Mouse (Mus musculus) activated CD4-positive, CD25-positive, alpha-beta regulatory T cell, adult 4 months (primary cell): ENCODE data around the gene Med29. TPM values are rescaled to one million over a fixed set of nuclear protein-coding genes. Genes with fewer than 3 reads are reported as not detected.

Experiments used
- ATAC-seq: one replicate; pipeline ENCODE4 v1.8.0; 2017
- polyA plus RNA-seq, 2 experiments: library from polyadenylated mRNA; unstranded; fragments of 100-300 nt; shearing (Covaris generic); gene quantifications; one replicate each; pipeline ENCODE4 v1.2.1; 2017

The Med29 gene
- polyA plus RNA-seq, 2 experiments from 2014 or later = 29.7 to 30.6 TPM

DNA sequence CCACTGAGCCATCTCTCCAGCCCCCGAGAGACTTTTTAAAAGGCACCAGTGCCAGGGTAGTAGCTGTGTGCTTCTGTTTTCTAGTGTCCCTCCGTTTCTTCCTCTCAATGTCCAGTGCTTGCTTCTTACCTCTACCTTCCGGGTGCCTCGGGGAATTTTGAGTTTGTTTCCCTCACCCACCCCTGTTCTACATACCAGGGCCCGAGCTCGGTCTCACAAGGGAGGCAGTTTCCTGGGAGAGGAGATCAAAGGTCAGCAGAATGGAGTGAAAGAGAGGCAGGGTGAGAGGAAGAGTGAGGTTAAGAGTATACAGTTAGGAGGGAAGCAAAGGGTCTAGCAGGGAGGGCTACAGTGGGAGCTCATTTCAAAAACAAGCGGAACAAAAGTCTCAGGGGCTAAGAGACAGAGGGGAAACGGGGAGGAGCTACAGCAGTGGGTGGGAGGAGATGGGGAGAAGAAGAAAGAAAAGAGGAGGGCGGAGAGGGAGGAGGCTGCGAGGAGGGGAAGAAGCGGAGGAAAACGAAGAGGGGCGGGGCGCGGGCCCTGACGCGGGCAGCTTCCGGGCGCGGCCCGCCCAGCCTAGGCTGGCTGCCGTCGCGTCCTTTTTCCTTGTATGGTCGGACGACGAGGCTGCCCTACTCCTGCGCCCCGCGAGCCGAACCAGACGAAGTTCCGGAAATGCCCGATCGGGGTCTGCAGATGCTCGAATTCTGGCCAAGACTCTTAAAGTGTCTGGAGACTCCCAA, 17.2 kb downstream of the Med29 start:
- ATAC-seq = peak; percentile 36

DNA sequence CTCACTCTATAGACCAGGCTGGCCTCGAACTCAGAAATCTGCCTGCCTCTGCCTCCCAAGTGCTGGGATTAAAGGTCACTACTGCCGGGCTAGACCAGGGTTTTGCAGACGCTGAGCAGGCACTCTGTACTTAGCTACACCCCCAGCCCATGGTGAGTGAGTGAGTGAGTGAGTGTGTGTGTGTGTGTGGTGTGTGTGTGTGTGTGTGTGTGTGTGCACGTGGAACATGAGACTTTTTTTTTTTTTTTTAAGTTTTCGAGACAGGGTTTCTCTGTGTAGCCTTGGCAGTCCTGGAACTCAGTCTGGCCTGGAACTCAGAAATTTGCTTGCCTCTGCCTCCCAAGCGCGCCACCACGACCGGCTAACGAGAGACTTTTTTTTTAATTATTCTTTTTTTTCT, 17.9 kb downstream of the Med29 start:
- ATAC-seq = no peak

DNA sequence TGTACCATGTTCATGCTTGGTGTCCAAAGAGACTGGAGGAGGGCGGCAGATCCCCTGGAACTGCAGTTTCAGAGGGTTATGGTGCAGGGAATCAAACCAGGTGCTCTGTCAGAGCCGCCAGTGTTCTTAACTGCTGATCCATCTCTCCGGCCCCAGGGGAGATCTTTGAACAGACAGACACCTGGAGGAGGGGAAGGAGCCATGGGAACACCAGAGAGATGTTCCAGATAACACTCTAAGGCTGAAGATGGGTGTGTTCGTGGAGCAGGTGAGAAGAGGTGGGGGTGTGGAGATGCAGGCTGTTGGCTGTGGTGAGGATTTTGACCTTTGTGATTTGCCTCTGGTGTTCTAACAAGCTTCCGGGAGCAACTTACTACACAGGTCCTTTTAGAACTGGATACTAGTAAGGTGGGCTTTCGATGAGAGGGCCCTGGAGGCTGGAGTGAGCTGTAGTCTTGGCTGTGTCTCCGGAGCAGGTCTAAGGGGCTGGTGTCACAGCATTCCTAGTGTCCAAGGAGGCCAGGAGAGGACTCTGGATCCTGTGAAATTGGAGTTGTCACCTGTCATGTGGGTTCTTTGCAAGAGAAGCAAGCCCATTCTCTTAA, 18.5 kb downstream of the Med29 start:
- no peak for ATAC-seq

DNA sequence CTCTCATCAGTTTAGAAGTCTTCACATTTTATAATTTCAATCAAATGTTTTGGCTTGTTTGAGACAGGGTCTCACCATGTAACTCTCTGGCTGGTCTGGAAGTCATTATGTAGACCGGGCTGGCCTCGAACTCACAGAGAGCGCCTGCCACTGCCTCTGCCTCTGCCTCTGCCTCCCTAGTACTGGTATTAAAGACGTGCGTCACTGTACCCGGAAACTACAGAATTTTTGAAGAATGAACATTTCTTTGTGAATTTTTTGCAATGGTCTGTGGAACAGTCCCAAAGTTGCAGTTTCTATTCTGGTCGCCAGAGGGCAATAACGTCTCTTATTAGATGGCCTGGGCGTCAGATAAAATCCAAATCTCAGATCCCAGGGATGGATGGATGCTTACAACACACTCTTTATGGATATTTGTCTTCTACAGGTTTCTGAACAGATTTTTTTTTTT, 19.4 kb downstream of the Med29 start:
- peak; percentile 25 for ATAC-seq

DNA sequence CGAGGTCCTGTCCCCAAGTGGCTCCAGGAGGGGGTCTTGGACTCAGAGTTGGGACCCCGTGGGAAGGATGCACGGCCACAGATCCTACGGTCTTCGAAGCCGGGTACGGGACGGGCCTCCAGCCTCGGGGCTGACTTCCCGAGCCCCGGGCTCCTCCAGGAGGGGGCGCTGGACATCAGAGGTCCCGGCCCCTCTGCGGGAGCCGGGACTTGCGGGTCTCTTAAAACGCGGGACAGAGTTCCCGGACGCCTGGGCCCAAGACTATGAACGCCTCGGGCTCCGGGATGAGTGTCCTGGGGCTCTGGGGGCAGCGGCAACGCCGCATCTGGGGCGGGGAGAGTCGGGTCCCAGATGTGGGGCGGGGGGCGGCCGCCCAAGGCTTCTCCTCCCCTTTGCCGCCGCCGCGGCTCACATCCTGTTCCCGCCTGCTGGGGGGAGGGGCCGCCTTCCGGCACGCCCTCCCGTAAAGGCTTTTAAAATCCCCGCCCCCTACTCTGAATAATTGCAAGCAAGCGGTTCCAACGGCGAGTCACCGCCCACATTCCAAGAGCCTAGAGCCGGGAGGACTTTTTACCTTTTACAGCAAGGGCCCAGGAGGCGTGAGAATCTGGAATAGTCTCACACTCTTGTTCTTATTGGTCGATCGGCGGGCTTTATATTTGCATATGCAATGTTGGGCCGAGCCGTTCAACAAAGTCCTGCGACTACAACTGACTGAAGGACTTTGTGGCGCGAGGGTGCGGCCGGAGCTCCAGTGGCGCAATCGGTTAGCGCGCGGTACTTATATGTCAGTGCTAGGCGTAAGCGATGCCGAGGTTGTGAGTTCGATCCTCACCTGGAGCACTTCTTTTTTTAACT, 20.0 kb downstream of the Med29 start, which contains the start of gene Plekhg2:
TSS of gene Plekhg2 (minus strand) at position 349 of the 858 bp plus-strand sequence.
- ATAC-seq = peak; percentile 54

DNA sequence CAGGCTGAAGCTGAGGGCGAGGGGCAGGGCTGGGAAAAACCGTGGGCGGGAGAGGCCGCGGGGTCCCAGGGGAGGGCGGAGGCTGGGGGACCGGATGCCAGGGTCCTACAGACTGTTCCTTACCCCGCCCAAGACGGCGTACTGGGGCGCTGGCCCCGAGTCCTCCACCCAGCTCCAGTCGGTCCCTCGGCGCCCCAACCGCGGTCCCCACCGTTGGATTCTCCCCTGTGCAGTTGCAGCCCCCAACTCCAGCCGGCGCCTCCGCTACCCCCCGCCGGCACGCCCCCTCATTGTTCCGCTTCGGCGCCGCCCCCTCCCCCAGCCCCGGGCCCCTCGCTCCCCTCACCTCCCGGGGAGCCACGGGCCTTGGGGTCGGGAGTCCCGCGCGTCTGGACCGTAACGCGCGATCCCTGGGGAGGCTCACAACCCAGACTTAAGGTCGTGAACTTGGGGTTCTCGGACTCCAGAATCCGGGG, 21.0 kb downstream of the Med29 start:
- no peak for ATAC-seq

DNA sequence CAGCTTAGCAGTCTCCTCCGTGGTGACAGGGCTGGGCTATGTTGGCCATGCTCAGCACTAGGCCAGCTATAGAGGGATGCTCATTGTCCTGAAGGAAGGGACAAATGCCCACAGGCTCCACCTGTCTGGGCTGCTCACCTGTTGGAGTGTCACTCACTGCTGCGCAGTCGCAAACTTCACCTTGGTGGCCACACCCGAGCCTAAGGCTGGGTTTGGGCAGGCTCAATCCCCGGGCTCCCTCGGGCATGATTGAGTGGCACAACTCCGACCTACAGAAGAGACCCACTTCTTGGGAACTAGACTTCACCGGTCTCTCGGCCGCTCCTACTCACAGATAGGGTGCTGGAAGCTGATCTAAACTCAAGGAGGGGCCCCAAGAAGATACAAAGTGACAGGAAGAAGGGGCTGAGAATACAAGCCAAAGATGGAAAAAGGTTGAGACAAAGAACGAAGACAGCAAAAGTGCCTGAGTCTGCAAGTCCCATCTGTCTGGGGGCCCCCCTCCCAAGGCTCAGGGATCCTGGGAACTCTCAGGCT, 21.5 kb downstream of the Med29 start:
- no peak for ATAC-seq

DNA sequence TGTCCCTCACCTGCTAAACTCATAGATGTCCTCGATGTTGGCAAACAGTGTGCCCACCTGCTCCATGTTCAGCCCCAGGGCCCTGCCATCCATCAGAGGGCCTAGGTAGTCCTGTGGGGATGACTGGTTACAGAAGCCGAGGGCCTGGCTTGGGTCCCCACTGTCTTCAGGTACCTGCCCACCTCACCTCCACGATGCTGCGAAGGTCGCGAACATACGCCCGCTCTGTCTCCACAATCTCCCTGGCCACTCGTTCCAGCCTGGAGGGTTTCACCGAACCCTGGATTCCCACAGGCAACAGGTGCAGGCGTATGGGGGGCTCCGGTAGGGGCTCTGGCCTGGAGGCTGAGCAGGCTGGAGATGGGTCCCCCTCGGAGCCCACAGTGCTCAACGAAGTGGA, 22.5 kb downstream of the Med29 start:
- no peak for ATAC-seq

DNA sequence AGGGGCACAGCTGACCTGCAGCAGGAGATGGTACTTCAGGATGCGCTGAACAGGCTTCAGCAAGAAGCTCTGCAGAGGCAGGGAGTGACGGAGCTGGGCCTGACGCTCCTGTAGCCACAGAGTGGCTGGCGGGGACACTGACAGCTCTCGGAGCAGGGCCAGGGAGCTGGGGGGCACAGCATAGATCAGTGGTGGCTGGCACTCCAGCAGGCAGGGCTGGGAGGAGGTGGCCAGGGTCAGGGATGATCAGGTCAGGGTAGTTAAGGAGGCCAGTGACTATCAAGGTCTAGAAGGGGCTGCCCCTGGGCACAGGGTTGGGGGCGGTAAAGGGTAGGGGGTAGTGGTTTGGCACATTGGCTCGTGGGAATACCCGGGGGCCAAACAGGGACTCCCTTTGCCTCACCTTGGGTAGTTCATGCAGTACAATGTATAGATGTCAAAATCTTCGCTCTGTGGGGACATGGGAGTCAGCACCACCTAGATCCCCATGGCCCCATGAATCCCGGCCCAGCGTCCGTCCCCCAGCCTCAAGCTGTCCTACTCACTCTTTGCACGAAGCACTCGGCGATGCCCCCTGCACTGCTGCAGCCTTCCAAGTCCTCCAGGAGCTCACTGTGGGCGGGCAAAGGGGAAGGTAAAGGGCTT, 24.1 kb downstream of the Med29 start:
- ATAC-seq = no peak

DNA sequence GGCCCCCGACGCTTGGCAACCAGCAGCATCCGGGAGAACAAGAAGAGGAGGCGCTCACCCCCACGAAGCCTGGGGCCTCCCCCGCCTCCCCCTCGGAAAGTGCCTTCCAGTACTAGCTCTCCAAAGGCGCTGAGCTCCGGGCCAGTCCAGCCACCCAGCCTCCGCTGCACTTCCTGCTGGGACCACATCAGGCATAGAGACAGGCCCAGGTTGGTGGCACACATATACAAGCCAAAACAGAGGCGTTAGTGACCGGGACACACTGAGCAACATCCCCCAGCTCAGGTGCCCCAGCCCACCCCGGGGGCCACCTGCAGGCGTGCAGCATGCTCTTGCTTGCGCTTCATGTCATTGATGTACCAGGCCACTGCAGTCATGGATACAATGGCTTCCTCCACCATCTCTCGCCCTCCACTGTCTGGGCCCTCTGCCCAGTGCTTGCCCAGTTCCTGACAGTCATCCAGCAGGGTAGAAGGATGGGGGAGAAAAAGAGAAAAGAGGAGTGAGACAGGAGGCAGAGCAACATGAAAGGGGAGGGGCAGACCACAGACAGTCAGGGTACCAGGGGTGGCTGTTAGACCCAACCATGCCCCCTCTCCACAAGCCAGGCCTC, 24.7 kb downstream of the Med29 start:
- ATAC-seq = no peak

DNA sequence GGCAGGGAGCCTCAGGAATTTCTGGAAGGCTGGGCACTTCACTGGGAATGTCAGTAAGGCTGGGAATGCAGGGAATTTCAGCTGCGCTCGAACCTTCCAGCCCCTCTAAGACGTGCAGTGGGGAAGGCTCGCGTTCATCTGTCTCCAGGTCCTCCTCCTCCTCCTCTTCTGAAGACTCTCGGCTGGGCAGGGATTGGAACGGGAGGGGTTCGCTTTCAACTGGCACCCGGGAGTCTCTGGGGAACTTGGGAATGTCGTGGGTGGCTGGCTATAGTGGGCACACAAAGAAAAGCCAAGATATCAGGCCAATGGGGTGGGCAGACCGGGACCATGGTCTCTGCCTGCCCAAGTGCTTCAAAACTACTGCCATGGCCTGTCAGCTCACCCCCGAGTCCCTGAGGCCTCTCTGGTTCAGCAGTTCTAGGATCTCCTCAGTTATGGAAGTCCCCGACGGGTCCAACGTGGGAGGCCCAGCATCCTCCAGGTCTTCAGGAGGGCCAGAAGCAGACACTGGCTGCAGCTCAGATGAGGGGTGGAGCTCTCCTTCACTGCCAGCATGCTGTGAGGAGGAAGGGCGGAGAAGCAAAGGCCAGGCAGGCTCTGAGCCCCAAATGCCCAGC, 30.0 kb downstream of the Med29 start:
- ATAC-seq = no peak

DNA sequence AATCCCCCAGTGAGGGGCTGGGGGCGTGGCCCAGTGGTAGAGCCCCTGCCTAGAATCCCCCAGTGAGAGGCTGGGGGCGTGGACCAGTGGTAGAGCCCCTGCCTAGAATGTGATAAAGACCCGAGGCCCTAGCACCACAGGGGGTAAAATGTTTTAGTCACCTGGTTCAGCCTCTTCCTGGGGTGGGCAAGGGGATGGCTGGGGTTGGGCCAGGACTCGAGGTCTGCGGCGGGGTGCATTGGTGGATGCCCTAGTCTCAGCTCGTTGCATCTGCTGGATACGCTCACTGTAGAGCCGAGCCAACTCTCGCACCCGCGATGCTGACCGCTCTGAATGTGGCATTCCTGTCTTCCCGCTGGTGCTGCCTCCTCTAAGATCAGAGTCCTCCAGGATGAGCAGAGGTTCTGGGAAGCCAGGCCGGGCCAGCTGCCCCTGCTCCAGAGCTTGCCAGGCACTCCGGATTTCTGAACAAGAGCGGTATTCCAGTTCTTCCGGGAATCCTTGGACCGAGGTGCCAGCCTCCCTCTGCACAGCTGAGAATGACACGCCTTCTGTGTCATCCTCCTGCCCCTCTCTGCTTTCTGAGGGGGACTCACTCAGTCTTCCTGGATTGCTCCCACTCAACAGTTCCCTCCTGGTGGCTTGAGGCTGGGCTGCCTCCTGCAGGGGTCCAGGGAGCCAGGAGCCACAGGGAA, 30.7 kb downstream of the Med29 start:
- no peak for ATAC-seq

DNA sequence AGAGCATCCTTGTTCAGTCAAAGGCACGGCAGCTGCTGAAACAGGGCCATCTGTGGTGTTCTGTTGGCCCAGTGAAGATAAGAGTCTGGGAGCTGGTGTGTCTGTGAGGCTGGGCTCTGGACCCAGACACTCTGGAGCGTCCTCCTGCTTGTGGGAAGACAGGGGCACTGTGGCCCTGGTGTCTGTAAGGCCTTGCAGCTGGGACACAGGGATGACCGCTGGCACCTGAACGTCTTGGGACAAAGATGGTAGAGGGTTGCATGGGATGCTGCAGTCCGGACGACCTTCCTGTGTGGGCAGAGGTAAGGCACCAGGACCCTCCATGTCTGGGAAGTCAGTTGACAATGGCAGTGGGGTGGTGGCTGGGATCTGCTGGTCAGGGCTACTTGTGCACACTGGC, 32.2 kb downstream of the Med29 start:
- ATAC-seq = no peak

DNA sequence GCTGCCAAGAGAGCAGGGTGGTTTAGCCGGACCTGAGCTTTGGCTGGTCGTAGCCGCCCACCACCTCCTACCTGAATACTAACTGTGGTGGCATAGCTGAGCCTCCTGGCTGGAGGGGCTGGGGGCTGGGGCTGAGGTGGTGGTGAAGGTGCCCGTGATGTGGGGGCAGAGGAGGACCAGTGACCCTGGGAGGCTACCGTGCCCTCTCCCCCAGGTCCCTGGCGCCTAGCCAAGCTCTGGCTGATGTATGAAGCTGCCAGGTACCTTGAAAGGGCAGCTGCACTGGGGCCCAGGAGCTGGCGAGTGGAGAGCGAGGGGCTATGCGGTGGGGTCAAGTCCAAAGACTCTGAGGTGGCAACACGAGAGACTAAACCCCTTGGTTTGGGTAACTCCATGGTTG, 32.7 kb downstream of the Med29 start:
- no peak for ATAC-seq

DNA sequence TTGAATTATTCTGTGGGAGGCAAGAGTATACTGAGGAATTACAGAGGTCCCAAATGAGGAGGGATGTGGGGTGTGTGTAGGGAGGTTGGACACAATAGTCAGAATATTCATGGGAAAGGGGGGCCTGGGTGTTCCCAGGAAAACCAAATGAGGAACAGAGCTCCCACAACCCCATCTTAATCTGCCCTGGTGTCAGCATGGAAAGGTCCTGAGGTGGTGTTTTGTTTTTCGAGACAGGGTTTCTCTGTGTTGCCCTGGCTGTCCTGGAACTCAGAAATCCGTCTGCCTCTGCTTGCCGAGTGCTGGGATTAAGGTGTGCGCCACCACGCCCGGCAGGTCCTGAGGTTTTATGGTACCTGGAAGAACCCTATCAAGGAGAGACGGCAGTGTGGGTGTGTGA, 34.1 kb downstream of the Med29 start:
- ATAC-seq = no peak

DNA sequence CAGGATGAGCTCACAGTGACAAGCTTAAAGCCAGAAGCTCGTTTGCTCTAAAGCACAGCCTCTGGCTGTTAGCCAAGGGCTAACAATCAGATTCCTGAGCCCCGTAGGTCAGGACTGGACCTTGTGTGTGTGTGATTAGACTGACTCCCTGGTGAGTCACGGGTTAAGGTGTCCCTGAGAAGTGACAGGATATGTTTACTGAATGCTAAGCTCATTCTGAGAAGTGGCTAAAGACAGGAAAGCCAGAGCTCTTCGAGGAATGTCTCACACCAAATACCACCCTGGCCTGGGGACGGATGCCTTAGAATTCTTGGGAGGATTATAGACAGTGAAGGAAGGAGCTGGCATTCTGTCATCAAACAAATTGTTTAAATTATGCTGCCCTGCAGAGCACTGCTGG, 34.5 kb downstream of the Med29 start:
- ATAC-seq = no peak

DNA sequence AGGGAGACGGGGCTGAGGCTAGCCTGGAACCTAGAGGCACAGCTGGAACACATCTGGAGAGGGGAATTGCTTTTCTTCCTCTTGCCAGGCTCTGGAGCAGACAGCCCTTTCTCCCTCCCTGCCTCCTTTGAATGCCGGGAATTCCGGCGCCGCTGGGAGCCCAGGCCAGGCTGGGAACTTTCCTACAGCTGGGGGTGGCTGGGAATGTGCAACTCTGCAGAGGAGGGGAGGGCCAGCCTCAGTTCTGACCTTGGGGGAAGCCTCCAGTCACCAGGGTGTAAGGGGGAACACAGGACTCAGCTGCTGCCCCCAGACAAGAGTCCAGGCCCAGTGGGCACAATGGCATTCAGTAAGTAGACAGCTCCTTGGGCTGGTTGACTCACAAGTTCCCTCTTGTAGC, 35.5 kb downstream of the Med29 start:
- no peak for ATAC-seq

DNA sequence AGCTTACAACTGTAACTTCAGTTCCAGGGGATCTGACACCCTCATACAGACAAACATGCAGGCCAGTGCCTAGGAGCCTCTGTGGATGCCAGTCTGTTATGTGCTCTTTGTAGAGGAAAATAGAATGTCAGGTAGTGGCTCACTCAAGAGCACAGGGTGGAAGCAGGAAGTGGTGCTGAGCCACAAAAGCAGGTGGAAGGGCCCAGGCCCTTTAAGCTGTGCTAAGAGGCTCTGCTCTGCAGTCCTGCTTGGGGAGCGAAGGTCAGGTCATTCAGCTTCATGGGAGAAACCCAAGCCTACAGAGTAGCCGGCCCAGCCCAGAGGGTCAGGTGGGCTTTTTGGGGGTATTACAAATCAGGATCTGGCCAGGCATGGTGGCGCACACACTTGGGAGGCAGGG, 37.3 kb downstream of the Med29 start:
- peak; percentile 61 for ATAC-seq

DNA sequence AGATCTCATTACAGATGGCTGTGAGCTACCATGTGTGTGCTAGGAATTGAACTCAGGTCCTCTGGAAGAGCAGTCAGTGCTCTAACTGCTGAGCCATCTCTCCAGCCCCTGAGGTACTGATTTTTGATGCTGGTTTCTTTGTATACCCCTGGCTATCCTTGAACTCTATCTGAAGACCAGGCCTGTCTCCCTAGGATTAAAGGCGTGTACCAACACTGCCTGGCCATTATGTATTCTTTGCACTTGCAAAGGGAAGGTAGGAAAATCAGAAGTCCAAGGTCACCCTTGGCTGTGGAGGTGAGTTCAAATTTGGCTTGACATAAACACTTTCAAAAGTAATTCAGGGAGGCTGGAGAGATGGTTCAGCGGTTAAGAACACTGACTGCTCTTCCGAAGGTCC, 37.9 kb downstream of the Med29 start:
- no peak for ATAC-seq

DNA sequence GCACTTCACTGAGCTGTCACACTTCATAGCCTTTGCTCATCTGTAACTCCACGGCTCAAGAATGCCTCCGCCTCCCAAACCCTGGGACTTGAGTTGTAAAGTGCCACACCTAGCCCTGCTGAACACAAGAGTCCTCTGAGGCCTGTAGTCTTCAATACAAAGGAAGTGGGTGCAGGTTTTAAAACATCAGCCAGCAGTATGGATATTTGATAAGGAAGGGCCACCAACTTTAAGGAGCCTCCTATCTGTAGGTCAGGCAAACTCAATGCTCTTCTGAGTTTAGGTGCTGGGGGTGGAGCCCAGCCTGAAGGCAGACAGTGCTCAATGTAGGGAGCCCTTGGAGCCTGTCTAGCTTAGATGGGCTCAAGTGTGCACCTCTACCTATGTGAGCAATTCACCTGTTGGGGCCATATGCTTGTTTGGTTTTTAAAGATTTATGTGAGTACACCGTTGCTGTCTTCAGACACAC, 38.4 kb downstream of the Med29 start:
- ATAC-seq = no peak

DNA sequence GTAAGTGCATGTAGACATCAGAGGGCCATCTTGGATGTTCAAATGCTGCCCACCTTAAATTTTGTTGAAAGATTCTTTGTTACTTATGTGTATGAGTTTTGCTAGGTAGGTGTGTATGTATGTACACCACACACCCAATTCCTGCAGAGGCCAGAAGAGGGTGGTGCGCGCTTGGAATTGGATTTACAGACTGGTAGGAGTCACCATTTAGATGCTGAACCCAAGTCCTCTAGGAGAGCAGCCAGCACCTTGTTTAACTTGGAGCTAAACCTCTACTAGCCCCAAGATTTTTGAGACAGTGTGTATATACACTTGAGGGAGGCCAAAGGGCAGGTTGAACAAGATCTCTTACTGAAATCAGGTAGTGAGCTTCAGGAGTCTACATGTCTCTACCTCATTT, 39.2 kb downstream of the Med29 start:
- ATAC-seq = no peak
